Mouse (Mus musculus) neural tube, embryonic 12.5 days (tissue): ENCODE measurements around the gene Mrm2. TPM values are rescaled to one million over a fixed set of nuclear protein-coding genes. Genes with fewer than 3 reads are reported as not detected.

ENCODE experiments used
- ATAC-seq: fragments of 200-750 bp; cut with Nextera tagmentation; 2 replicates; pipeline ENCODE4 v1.8.0; 2017; ENCODE audit warnings: low read depth, mild to moderate bottlenecking, moderate TSS enrichment, moderate library complexity; ENCODE audit not compliant: low FRiP score
- H3K27ac ChIP-seq: fragments of 300-500 bp; sonication (generic); 2 replicates; pipeline ENCODE4 v1.5.1; 2016
- H3K27me3 ChIP-seq: fragments of 300-500 bp; sonication (generic); replicated peaks from 2 replicates; pipeline ENCODE4 v1.6.1; 2016; ENCODE audit warnings: mild to moderate bottlenecking
- H3K36me3 ChIP-seq: fragments of 300-500 bp; sonication (generic); 2 replicates; pipeline ENCODE4 v1.6.1; 2016; ENCODE audit warnings: mild to moderate bottlenecking
- H3K4me1 ChIP-seq: fragments of 300-500 bp; sonication (generic); 2 replicates; pipeline ENCODE4 v1.6.1; 2016
- H3K4me2 ChIP-seq: fragments of 300-500 bp; sonication (generic); replicated peaks from 2 replicates; pipeline ENCODE4 v1.6.1; 2016; ENCODE audit warnings: mild to moderate bottlenecking
- H3K4me3 ChIP-seq: fragments of 300-500 bp; sonication (generic); 2 replicates; pipeline ENCODE4 v1.5.1; 2016
- H3K9ac ChIP-seq: fragments of 300-500 bp; sonication (generic); 2 replicates; pipeline ENCODE4 v1.6.1; 2016; ENCODE audit warnings: mild to moderate bottlenecking
- H3K9me3 ChIP-seq: fragments of 300-500 bp; sonication (generic); 2 replicates; pipeline ENCODE4 v1.6.1; 2016; ENCODE audit warnings: mild to moderate bottlenecking
- WGBS: fragments of 180-500 bp; shearing (Covaris S2); methylation state at CpG from one replicate; pipeline ENCODE4 v1.1.7; 2016; 5-methylcytosine and 5-hydroxymethylcytosine counted together
- polyA plus RNA-seq: library from polyadenylated mRNA; unstranded; fragments of >200 nt; fragmentation: Nextera tagmentation; extraction: Ambion mirVana; gene quantifications from 2 replicates; pipeline ENCODE4 v1.2.1, GENCODE M21; 2016

Gene Mrm2
- polyA plus RNA-seq, 1 experiment from 2014 or later = 18.6 TPM

- Histone ChIP-seq H3K9ac (no peak overlapping the region), H3K4me2 (no peak overlapping the region), H3K4me1 (no peaks in the 10 kb centered on the region), H3K27ac (no peak overlapping the region), H3K4me3 (no peak overlapping the region), H3K36me3 (peaks cover 48% of the 10 kb centered on the region), H3K9me3 (no peaks in the 10 kb centered on the region), H3K27me3 (no peaks in the 10 kb centered on the region)
- 89% methylated on average over 4 of the region's 4 CpGs for WGBS
- ATAC-seq = no peak
Observed at GRCm38 (mm10) chr5:140338779-140339178, 7.1 kb upstream of the Mrm2 start.

GRCm38 (mm10) chr5:140336680-140337079, 5.0 kb upstream of the Mrm2 start:
- 84% methylated on average over 1 of the region's 1 CpGs for WGBS
- ATAC-seq = no peak

GRCm38 (mm10) chr5:140333631-140334030, 1.9 kb upstream of the Mrm2 start:
- no peak overlapping the region for H3K4me3 ChIP-seq
- WGBS = 43% methylated on average over 2 of the region's 2 CpGs
- peaks cover 12% of the 10 kb centered on the region for H3K4me1 ChIP-seq
- no peaks in the 10 kb centered on the region for H3K9me3 ChIP-seq
- H3K9ac ChIP-seq = no peak overlapping the region
- ATAC-seq = no peak
- no peak overlapping the region for H3K27ac ChIP-seq
- H3K36me3 ChIP-seq = peaks cover 21% of the 10 kb centered on the region
- no peak overlapping the region for H3K4me2 ChIP-seq
- H3K27me3 ChIP-seq = no peaks in the 10 kb centered on the region

More at GRCm38 (mm10) chr5:140336680-140337079, 5.0 kb upstream of the Mrm2 start:
- Histone ChIP-seq H3K4me1 (no peaks in the 10 kb centered on the region), H3K36me3 (peaks cover 46% of the 10 kb centered on the region), H3K27me3 (no peaks in the 10 kb centered on the region), H3K27ac (no peak overlapping the region), H3K9ac (no peak overlapping the region), H3K4me3 (no peak overlapping the region), H3K9me3 (no peaks in the 10 kb centered on the region), H3K4me2 (no peak overlapping the region)

GRCm38 (mm10) chr5:140332519-140332918, 821 bp upstream of the Mrm2 start:
- Histone ChIP-seq H3K27ac (no peak overlapping the region), H3K9ac (no peak overlapping the region), H3K27me3 (no peaks in the 10 kb centered on the region), H3K9me3 (no peaks in the 10 kb centered on the region), H3K4me2 (peak overlapping the region; percentile 85; the same call in 1 of the 2 replicates), H3K36me3 (peaks cover 20% of the 10 kb centered on the region), H3K4me3 (no peak overlapping the region), H3K4me1 (peaks cover 12% of the 10 kb centered on the region)
- no peak for ATAC-seq
- 57% methylated on average over 4 of the region's 4 CpGs for WGBS

- WGBS = 90% methylated on average over 5 of the region's 5 CpGs
- no peak overlapping the region for H3K9ac ChIP-seq
- H3K9me3 ChIP-seq = no peaks in the 10 kb centered on the region
- H3K27me3 ChIP-seq = no peaks in the 10 kb centered on the region
- H3K4me1 ChIP-seq = peaks cover 16% of the 10 kb centered on the region
- H3K36me3 ChIP-seq = peaks cover 21% of the 10 kb centered on the region
- no peak overlapping the region for H3K4me2 ChIP-seq
- H3K4me3 ChIP-seq = no peak overlapping the region
- no peak for ATAC-seq
- no peak overlapping the region for H3K27ac ChIP-seq
Observed at GRCm38 (mm10) chr5:140324058-140324457, 7.6 kb downstream of the Mrm2 start.

GRCm38 (mm10) chr5:140321756-140322575, 9.7 kb downstream of the Mrm2 start:
- Histone ChIP-seq H3K36me3 (peaks cover 7% of the 10 kb centered on the region; the same call in 1 of the 2 replicates), H3K9me3 (no peaks in the 10 kb centered on the region), H3K9ac (peak overlapping the region; percentile 97), H3K27ac (peak overlapping the region; percentile 29; the same call in 1 of the 2 replicates), H3K4me1 (peaks cover 20% of the 10 kb centered on the region), H3K27me3 (no peaks in the 10 kb centered on the region), H3K4me2 (peak overlapping the region; percentile 76), H3K4me3 (peak overlapping the region; percentile 86)
- WGBS = 2% methylated on average over 17 of the region's 17 CpGs
- ATAC-seq = peak; percentile 26; the same call in 1 of the 2 replicates

GRCm38 (mm10) chr5:140321042-140321755, 10.5 kb downstream of the Mrm2 start, which contains the start of the genes Mad1l1 and Nudt1:
TSS of gene Mad1l1 (minus strand) at chr5:140321552.
TSS of gene Nudt1 (plus strand) at chr5:140321656.
- WGBS = under 1% methylated on average over 60 of the region's 60 CpGs

GRCm38 (mm10) chr5:140316716-140317115, 15.0 kb downstream of the Mrm2 start:
- no peak overlapping the region for H3K4me3 ChIP-seq
- WGBS = 87% methylated on average over 3 of the region's 3 CpGs

More at GRCm38 (mm10) chr5:140321042-140321755, 10.5 kb downstream of the Mrm2 start, which contains the start of the genes Mad1l1 and Nudt1:
- Histone ChIP-seq H3K27me3 (no peaks in the 10 kb centered on the region), H3K9ac (peak within 1 kb of the TSS; percentile 97), H3K4me2 (peak within 1 kb of the TSS; percentile 76), H3K4me3 (peak within 1 kb of the TSS; percentile 86), H3K27ac (peak within 1 kb of the TSS; percentile 72), H3K36me3 (0 out of 2 replicates have a peak, but pooled peaks cover 4% of the 10 kb centered on the region), H3K4me1 (peaks cover 20% of the 10 kb centered on the region), H3K9me3 (no peaks in the 10 kb centered on the region)
- peak; percentile 89 for ATAC-seq

GRCm38 (mm10) chr5:140307602-140308001, 24.1 kb downstream of the Mrm2 start:
- no peak overlapping the region for H3K9ac ChIP-seq
- no peaks in the 10 kb centered on the region for H3K4me1 ChIP-seq
- WGBS = 92% methylated on average over 14 of the region's 14 CpGs
- no peaks in the 10 kb centered on the region for H3K9me3 ChIP-seq
- H3K27me3 ChIP-seq = no peaks in the 10 kb centered on the region
- peaks cover 84% of the 10 kb centered on the region for H3K36me3 ChIP-seq
- no peak overlapping the region for H3K4me2 ChIP-seq
- no peak for ATAC-seq
- no peak overlapping the region for H3K27ac ChIP-seq
- H3K4me3 ChIP-seq = no peak overlapping the region

More at GRCm38 (mm10) chr5:140316716-140317115, 15.0 kb downstream of the Mrm2 start:
- no peak for ATAC-seq
- Histone ChIP-seq H3K4me1 (peaks cover 20% of the 10 kb centered on the region), H3K27ac (no peak overlapping the region), H3K9ac (no peak overlapping the region), H3K36me3 (peaks cover 31% of the 10 kb centered on the region), H3K4me2 (no peak overlapping the region), H3K27me3 (no peaks in the 10 kb centered on the region), H3K9me3 (no peaks in the 10 kb centered on the region)

- ATAC-seq = no peak
- Histone ChIP-seq H3K27me3 (no peaks in the 10 kb centered on the region), H3K4me1 (no peaks in the 10 kb centered on the region), H3K9ac (no peak overlapping the region), H3K4me3 (no peak overlapping the region), H3K27ac (no peak overlapping the region), H3K36me3 (peaks cover 83% of the 10 kb centered on the region), H3K4me2 (no peak overlapping the region), H3K9me3 (no peaks in the 10 kb centered on the region)
- 84% methylated on average over 8 of the region's 8 CpGs for WGBS
Observed at GRCm38 (mm10) chr5:140306016-140306415, 25.7 kb downstream of the Mrm2 start.

GRCm38 (mm10) chr5:140298291-140298690, 33.4 kb downstream of the Mrm2 start:
- no peaks in the 10 kb centered on the region for H3K4me1 ChIP-seq
- no peak overlapping the region for H3K27ac ChIP-seq
- no peak overlapping the region for H3K9ac ChIP-seq
- 88% methylated on average over 4 of the region's 4 CpGs for WGBS
- no peak overlapping the region for H3K4me3 ChIP-seq
- no peak overlapping the region for H3K4me2 ChIP-seq
- peaks cover 69% of the 10 kb centered on the region for H3K36me3 ChIP-seq
- no peak for ATAC-seq
- no peaks in the 10 kb centered on the region for H3K9me3 ChIP-seq
- no peaks in the 10 kb centered on the region for H3K27me3 ChIP-seq

GRCm38 (mm10) chr5:140292152-140292551, 39.5 kb downstream of the Mrm2 start:
- ATAC-seq = peak; percentile 33; the same call in 1 of the 2 replicates
- Histone ChIP-seq H3K27me3 (no peaks in the 10 kb centered on the region), H3K9ac (no peak overlapping the region), H3K27ac (no peak overlapping the region), H3K4me3 (no peak overlapping the region), H3K9me3 (no peaks in the 10 kb centered on the region), H3K4me2 (no peak overlapping the region), H3K36me3 (peaks cover 41% of the 10 kb centered on the region), H3K4me1 (no peaks in the 10 kb centered on the region)
- WGBS = 77% methylated on average over 1 of the region's 1 CpGs
